Mouse (Mus musculus) left cerebral cortex, adult 2 months (tissue): ENCODE measurements around the gene Hist1h1t. TPM values are rescaled to one million over a fixed set of nuclear protein-coding genes. Genes with fewer than 3 reads are reported as not detected.
A peak's percentile ranks its signal among the peaks of the same experiment; 100 is the strongest.

Source experiments
- DNase-seq, 2 experiments: peaks; one replicate each; pipeline ENCODE4 v3.0.0; 2021 to 2022; ENCODE audit warnings: low spot score in 2 of 2, mixed read lengths in 1 of 2; ENCODE audit errors: extremely low spot score in 1 of 2
- H3K27ac ChIP-seq: fragments of 200-600 bp; 2 replicates; pipeline ENCODE4 v1.8.1; 2022
- H3K4me3 ChIP-seq: fragments of 200-600 bp; 2 replicates; pipeline ENCODE4 v1.8.1; 2022
- CTCF ChIP-seq: fragments of 200-600 bp; IDR thresholded peaks from 2 replicates; pipeline ENCODE4 v1.8.1; 2022; ENCODE audit warnings: antibody characterized with exemption, mild to moderate bottlenecking, moderate library complexity
- intact Hi-C: fragments of 180-260 bp; cut with DNase I; formaldehyde crosslinking; loops from one replicate; pipeline ENCODE4 v1.15.1; 2025
- total RNA-seq, 2 experiments: library from RNA; stranded (reverse); gene quantifications; 2 replicates each; pipeline ENCODE4 v1.2.3; 2021

Gene Hist1h1t
- total RNA-seq, 2 experiments from 2014 or later: not detected

DNA sequence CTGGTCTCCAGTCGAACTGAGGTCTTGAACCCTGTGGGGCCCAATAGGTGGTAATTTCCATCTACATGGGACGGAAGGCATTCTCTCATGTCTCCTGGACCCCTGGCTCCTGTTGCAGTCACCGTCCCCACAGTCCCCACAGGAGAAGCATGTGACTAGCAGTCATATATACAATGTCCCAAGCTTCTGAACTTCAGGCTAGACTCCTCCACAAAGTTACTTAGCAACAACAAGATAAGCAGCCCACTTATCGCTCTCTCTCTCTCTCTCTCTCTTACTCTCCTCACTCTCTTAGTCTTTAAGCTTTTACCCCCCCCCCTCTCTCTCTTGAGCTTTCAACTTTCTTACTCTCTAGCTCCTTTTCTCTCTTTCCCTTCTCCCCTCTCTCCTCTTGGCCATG is 28.6 kb downstream of the Hist1h1t start:
- no peak for TF ChIP-seq CTCF
- Histone ChIP-seq H3K4me3 (no peak overlapping the region), H3K27ac (no peak overlapping the region)
- no peak for DNase-seq
- intact Hi-C loops: no loop called here

DNA sequence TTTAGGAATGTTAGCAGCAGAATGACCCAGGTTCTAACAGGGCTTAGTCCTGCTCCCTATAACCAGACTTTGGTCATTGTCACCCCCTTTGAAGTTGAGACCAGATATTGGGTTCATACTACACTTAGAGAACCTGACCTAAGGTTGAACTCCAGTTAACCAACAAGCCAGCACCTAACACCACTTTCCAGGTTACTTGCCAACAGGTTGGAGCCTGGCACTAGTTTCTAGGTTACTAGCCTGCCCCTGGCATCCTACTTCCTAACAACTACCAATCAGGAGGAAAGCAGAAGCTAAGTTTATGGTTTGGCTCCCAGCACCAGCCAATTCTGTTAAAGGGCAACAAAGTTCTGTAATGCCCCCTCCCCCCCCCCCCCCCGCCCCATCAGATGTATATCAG is 29.6 kb downstream of the Hist1h1t start:
- no peak for TF ChIP-seq CTCF
- intact Hi-C loops: no loop called here
- no peak overlapping the region for H3K4me3 ChIP-seq
- no peak for DNase-seq
- no peak overlapping the region for H3K27ac ChIP-seq

GRCm38 (mm10) chr13:23728472-23729191 is 33.0 kb downstream of the Hist1h1t start:
- no peak for TF ChIP-seq CTCF
- no peak overlapping the region for H3K27ac ChIP-seq
- DNase-seq: no peak
- intact Hi-C loops: no loop called here
- no peak overlapping the region for H3K4me3 ChIP-seq

DNA sequence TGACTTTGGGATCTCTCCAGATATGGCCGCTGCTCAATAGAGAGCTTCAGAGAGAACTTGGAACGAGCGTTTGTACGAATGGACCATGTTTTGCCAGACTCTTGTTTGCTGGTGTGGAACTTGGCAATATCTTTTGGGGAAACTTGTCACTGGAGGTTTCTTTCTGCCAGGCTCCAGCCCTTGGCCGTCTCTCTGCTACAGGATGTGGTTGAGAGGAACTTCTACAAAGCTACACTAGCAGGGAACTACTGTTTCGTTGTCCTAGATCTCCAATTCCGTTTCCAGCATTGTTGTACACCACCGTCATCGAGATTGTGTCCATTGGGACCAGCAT is 33.5 kb downstream of the Hist1h1t start:
- no peak for DNase-seq
- no peak for TF ChIP-seq CTCF
- intact Hi-C loops: no loop called here
- Histone ChIP-seq H3K4me3 (no peak overlapping the region), H3K27ac (no peak overlapping the region)

DNA sequence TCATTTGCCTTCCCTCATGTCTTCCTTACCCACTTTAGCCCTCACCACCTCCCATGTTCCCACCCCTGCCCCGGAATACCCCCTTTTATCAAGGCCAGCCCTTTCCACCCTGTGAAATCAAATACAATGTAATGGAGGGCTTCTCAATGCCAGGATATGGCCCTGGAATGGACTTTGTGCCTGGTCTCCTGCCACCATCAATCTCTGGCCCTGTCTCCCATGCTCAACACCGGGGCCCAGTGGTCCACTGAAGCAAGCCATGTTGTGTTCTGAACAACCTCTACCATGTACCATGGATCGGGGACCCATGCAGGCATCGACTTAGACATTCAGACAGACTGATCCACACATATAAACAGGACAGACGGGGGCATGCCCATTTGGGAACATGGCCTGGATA is 34.1 kb downstream of the Hist1h1t start:
- DNase-seq: no peak
- no peak for TF ChIP-seq CTCF
- no peak overlapping the region for H3K4me3 ChIP-seq
- intact Hi-C loops: no loop called here
- no peak overlapping the region for H3K27ac ChIP-seq

DNA sequence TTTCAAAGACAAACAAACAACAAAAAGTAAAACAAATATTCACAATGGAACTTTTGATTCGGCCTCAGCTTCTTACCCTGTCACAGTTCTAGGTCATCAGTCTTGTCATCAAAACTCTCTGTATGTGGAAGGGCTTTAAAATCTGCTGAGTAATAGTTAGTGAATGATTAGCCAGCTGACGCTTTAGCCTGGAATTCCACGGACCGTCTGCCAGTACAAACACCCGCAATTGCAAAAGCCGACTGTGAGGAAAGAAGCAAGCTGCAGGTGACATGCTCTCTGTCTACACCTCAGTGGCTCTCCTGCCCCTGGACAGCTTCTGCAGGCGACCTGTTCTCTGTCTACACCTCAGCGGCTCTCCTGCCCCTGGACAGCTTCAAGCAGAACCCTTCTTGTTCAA is 34.9 kb downstream of the Hist1h1t start:
- no peak for TF ChIP-seq CTCF
- Histone ChIP-seq H3K4me3 (no peak overlapping the region), H3K27ac (no peak overlapping the region)
- no peak for DNase-seq
- intact Hi-C loops: no loop called here

DNA sequence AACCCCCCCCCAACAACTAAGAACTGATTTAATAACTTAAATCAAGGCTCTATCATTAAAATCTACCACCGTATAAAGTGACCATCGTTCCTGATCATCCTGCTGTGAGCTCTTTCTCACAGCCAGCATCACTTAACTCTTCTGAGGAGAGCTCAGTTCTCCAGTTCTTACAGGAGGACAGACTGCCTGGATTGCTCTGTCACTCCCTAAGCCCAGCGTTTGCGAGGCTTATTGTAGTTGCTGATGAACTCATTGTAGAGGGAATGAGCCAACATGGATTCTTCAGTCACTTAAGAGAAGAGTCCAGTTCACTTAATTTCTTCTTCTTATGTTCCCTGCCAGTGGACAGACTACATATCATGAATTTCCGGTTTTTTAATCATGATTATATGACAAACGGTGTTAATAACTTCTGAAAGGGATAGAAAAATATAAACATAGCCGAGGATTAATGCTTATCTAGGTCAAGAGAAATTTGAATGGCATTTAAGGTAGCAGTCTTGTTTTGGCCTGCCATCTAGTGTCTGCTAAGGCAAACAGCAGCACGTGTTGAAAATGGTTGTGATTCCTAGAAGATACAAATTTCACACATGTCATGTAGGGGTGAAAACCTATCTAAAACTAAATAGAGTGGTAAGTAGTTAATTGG is 36.7 kb downstream of the Hist1h1t start:
- intact Hi-C loops: loop anchor here (1.0 kb wide), 1 partner anchor 31 kb away; no protein-coding TSS in a partner anchor
- no peak overlapping the region for H3K27ac ChIP-seq
- peak; percentile 86 for TF ChIP-seq CTCF
- no peak overlapping the region for H3K4me3 ChIP-seq
- DNase-seq: no peak

DNA sequence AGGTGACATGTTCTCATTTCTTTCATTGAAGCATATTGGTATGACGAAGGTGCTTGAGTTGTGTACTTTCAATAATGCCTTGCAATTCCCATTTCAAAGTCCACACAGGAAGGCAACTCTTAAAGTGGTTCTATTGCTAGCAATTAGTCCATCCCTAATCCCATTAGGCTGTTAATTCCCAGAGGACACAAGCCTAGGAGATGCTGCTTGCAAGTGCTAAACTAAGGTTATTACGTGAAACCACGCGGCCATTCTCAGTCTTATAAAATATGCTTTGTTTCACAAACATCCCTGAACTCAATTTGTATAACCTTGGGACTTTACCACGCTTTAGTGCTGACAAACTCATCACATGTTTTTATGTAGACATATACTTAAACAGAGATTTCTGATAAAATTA is 41.5 kb downstream of the Hist1h1t start:
- TF ChIP-seq CTCF: no peak
- intact Hi-C loops: loop anchor here (5.0 kb wide), 2 partner anchors 115 to 1695 kb away; partner anchors contain the start of genes Hist1h1e, Hist1h2ag, Hist1h2be and Hist1h2bj
- no peak for DNase-seq
- Histone ChIP-seq H3K27ac (no peak overlapping the region), H3K4me3 (no peak overlapping the region)

GRCm38 (mm10) chr13:23738041-23738440 is 42.4 kb downstream of the Hist1h1t start:
- H3K27ac ChIP-seq: peak overlapping the region; percentile 93
- TF ChIP-seq CTCF: no peak

DNA sequence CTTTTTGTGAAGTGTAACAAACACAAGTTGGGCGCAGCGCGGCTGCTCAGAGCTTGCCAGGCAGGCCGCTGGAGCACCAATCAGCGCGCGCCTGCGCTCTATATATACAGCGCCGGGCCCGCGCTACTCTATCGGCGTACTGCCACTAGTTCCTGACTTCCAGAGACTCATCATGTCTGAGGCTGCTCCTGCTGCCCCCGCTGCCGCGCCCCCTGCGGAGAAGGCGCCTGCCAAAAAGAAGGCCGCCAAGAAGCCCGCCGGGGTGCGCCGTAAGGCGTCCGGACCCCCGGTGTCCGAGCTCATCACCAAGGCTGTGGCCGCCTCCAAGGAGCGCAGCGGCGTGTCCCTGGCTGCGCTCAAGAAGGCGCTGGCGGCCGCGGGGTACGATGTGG is 43.1 kb downstream of the Hist1h1t start, which contains the start of gene Hist1h1c:
Gene Hist1h1c, plus strand, starts transcription at position 132 of the 392 bp plus-strand sequence.
- intact Hi-C loops: loop anchor here (5.0 kb wide), 2 partner anchors 116 to 1696 kb away; partner anchors contain the start of genes Hist1h1e, Hist1h2ag, Hist1h2be and Hist1h2bj
- DNase-seq: peak; percentile 85 to 87
- H3K27ac ChIP-seq: peak within 1 kb of the TSS; percentile 93
- no peak; the same call in 1 of the 2 replicates for TF ChIP-seq CTCF
- peak within 1 kb of the TSS; percentile 83 for H3K4me3 ChIP-seq

More at GRCm38 (mm10) chr13:23738041-23738440, 42.4 kb downstream of the Hist1h1t start:
- H3K4me3 ChIP-seq: peak overlapping the region; percentile 83
- intact Hi-C loops: loop anchor here (5.0 kb wide), 2 partner anchors 116 to 1696 kb away; partner anchors contain the start of genes Hist1h1e, Hist1h2ag, Hist1h2be and Hist1h2bj
- no peak for DNase-seq

GRCm38 (mm10) chr13:23739069-23739921 is 43.7 kb downstream of the Hist1h1t start:
- H3K4me3 ChIP-seq: peak overlapping the region; percentile 83
- TF ChIP-seq CTCF: no peak; the same call in 1 of the 2 replicates
- peak; percentile 87 to 92 for DNase-seq
- intact Hi-C loops: loop anchor here (5.0 kb wide), 2 partner anchors 117 to 1697 kb away; partner anchors contain the start of genes Hist1h1e, Hist1h2ag, Hist1h2be and Hist1h2bj
- H3K27ac ChIP-seq: peak overlapping the region; percentile 93
